Mouse (Mus musculus) megakaryocyte, embryonic 14.5 days (primary cell): ENCODE results near the gene Sptbn4. TPM values are rescaled to one million over a fixed set of nuclear protein-coding genes. Genes with fewer than 3 reads are reported as not detected.

ENCODE experiments used
- H3K27me3 ChIP-seq: replicated peaks from 2 replicates; pipeline ENCODE3; 2012; ENCODE audit warnings: inconsistent platforms
- H3K36me3 ChIP-seq: replicated peaks from 2 replicates; pipeline ENCODE3; 2012; ENCODE audit warnings: low read length, inconsistent platforms, mixed read lengths
- H3K4me1 ChIP-seq: 2 replicates; pipeline ENCODE4 v1.6.1; 2012; ENCODE audit warnings: inconsistent platforms
- H3K4me3 ChIP-seq: replicated peaks from 2 replicates; pipeline ENCODE3; 2012; ENCODE audit warnings: moderate library complexity, mild to moderate bottlenecking, inconsistent platforms
- H3K9me3 ChIP-seq: 2 replicates; pipeline ENCODE4 v1.6.1; 2012; ENCODE audit warnings: inconsistent platforms
- FLI1 ChIP-seq: IDR thresholded peaks from 2 replicates; pipeline ENCODE4 v1.6.1; 2012; ENCODE audit warnings: low read length, inconsistent platforms, mixed read lengths
- GATA1 ChIP-seq: IDR thresholded peaks from 3 replicates; pipeline ENCODE4 v1.6.1; 2012; ENCODE audit warnings: mixed read lengths, low read length, inconsistent platforms, borderline replicate concordance
- polyA plus RNA-seq: library from polyadenylated mRNA; stranded (reverse); fragments of >175 nt; gene quantifications from 2 replicates; pipeline ENCODE4 v1.2.3, GENCODE M21; 2012; ENCODE audit warnings: low replicate concordance; ENCODE audit not compliant: insufficient read depth

Gene Sptbn4
- polyA plus RNA-seq, 1 experiment: 0.27 TPM

GRCm38 (mm10) chr7:27324161-27324560, 123.3 kb downstream of the Sptbn4 start:
- peaks cover 87% of the 10 kb centered on the region for H3K27me3 ChIP-seq
- H3K9me3 ChIP-seq: peaks cover 9% of the 10 kb centered on the region; the same call in 1 of the 2 replicates
- peaks cover 33% of the 10 kb centered on the region for H3K4me1 ChIP-seq
- no peak overlapping the region for H3K4me3 ChIP-seq
- H3K36me3 ChIP-seq: no peaks in the 10 kb centered on the region
- TF ChIP-seq FLI1 (no peak), GATA1 (no peak)

GRCm38 (mm10) chr7:27323001-27323400, 124.5 kb downstream of the Sptbn4 start:
- no peak overlapping the region for H3K4me3 ChIP-seq
- no peaks in the 10 kb centered on the region for H3K36me3 ChIP-seq
- H3K9me3 ChIP-seq: peaks cover 9% of the 10 kb centered on the region; the same call in 1 of the 2 replicates
- H3K4me1 ChIP-seq: peaks cover 26% of the 10 kb centered on the region
- H3K27me3 ChIP-seq: peaks cover 79% of the 10 kb centered on the region
- TF ChIP-seq FLI1 (no peak), GATA1 (no peak)

GRCm38 (mm10) chr7:27322291-27322690, 125.2 kb downstream of the Sptbn4 start:
- Histone ChIP-seq H3K4me3 (no peak overlapping the region), H3K4me1 (peaks cover 26% of the 10 kb centered on the region), H3K36me3 (no peaks in the 10 kb centered on the region), H3K27me3 (peaks cover 71% of the 10 kb centered on the region), H3K9me3 (peaks cover 5% of the 10 kb centered on the region; the same call in 1 of the 2 replicates)
- TF ChIP-seq GATA1: no peak
- TF ChIP-seq FLI1: no peak

- Histone ChIP-seq H3K9me3 (peaks cover 8% of the 10 kb centered on the region), H3K4me3 (no peak overlapping the region), H3K36me3 (no peaks in the 10 kb centered on the region), H3K27me3 (peaks cover 44% of the 10 kb centered on the region), H3K4me1 (peaks cover 12% of the 10 kb centered on the region)
- TF ChIP-seq FLI1 (no peak), GATA1 (no peak)
These were observed 128.1 kb downstream of the Sptbn4 start for GRCm38 (mm10) chr7:27319411-27319810.

- no peak for TF ChIP-seq FLI1
- no peak for TF ChIP-seq GATA1
- no peak overlapping the region for H3K4me3 ChIP-seq
- H3K36me3 ChIP-seq: no peaks in the 10 kb centered on the region
- H3K9me3 ChIP-seq: peaks cover 25% of the 10 kb centered on the region
- H3K4me1 ChIP-seq: peaks cover 2% of the 10 kb centered on the region
- H3K27me3 ChIP-seq: peaks cover 24% of the 10 kb centered on the region
These were observed 131.5 kb downstream of the Sptbn4 start for GRCm38 (mm10) chr7:27315958-27316357.

GRCm38 (mm10) chr7:27314393-27314792, 133.1 kb downstream of the Sptbn4 start:
- H3K4me1 ChIP-seq: peaks cover 13% of the 10 kb centered on the region
- H3K4me3 ChIP-seq: no peak overlapping the region
- H3K36me3 ChIP-seq: no peaks in the 10 kb centered on the region
- peaks cover 25% of the 10 kb centered on the region for H3K9me3 ChIP-seq
- H3K27me3 ChIP-seq: peaks cover 29% of the 10 kb centered on the region
- TF ChIP-seq GATA1 (no peak), FLI1 (no peak)

GRCm38 (mm10) chr7:27311651-27312284, 135.7 kb downstream of the Sptbn4 start:
- peaks cover 25% of the 10 kb centered on the region for H3K9me3 ChIP-seq
- TF ChIP-seq FLI1 (no peak), GATA1 (no peak)
- H3K4me1 ChIP-seq: peaks cover 23% of the 10 kb centered on the region
- H3K36me3 ChIP-seq: no peaks in the 10 kb centered on the region
- peaks cover 33% of the 10 kb centered on the region for H3K27me3 ChIP-seq
- no peak overlapping the region for H3K4me3 ChIP-seq

GRCm38 (mm10) chr7:27310996-27311535, 136.4 kb downstream of the Sptbn4 start:
- Histone ChIP-seq H3K36me3 (no peaks in the 10 kb centered on the region), H3K4me3 (no peak overlapping the region), H3K9me3 (peaks cover 22% of the 10 kb centered on the region), H3K27me3 (peaks cover 34% of the 10 kb centered on the region), H3K4me1 (peaks cover 23% of the 10 kb centered on the region)
- TF ChIP-seq FLI1: no peak
- no peak for TF ChIP-seq GATA1

- peaks cover 19% of the 10 kb centered on the region for H3K9me3 ChIP-seq
- TF ChIP-seq FLI1: no peak
- peaks cover 23% of the 10 kb centered on the region for H3K4me1 ChIP-seq
- peak overlapping the region; percentile 73 for H3K4me3 ChIP-seq
- no peaks in the 10 kb centered on the region for H3K36me3 ChIP-seq
- peaks cover 38% of the 10 kb centered on the region for H3K27me3 ChIP-seq
These were observed 137.2 kb downstream of the Sptbn4 start for GRCm38 (mm10) chr7:27310306-27310705.

- Histone ChIP-seq H3K27me3 (peaks cover 42% of the 10 kb centered on the region), H3K9me3 (peaks cover 19% of the 10 kb centered on the region), H3K4me3 (no peak overlapping the region), H3K36me3 (no peaks in the 10 kb centered on the region), H3K4me1 (peaks cover 23% of the 10 kb centered on the region)
- TF ChIP-seq GATA1: no peak
- TF ChIP-seq FLI1: no peak
These were observed 137.7 kb downstream of the Sptbn4 start for GRCm38 (mm10) chr7:27309832-27310231.
